Mouse (Mus musculus): Measurements from ENCODE around the gene Klk10.

Gene Klk10

DNA sequence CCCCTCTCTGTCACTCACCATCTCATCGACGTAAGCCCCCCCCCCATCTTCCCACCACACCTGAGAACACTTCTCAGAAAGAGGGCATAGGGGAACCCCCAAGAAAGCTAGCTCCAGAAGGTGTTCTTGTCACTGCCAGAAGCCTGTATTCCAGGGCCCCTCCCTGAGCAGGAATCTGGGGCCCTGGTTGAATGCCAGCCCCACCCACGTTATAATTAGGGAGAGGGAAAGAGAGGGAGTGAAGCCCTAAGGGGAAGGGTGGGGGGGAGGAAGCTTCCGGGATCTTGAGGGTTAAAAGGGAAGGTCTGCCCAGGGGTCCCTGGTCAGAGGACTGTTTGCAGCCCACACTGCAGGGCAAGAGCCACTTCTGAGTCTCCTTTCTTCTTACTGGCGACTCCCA is at the start of gene Klk10:
Gene Klk10, plus strand, starts transcription at position 290 of the 400 bp plus-strand sequence.
- DNase-seq (ENCODE audit: low spot score), result no peak

DNA sequence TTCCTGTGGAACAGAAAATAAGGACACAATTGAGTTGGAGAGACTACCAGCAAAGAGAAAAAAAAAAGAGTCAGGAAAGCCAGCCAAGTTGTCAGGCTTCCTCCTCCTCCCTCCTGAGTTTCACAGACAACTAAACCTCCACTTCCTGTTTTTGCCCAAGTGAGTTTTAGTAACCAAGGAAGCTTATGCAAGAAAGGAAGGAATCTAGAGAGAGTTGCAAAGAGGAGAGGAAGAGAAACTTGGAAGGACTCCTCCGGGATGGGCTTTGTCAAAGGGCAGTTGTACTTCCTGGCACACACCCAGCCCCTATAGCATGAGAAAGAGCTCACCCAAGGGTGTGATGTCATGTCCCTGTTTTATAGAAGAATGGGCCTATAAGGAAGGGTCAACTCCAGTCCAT is 33.0 kb upstream of the Klk10 start:
- no peak for DNase-seq (ENCODE audit: low spot score)

DNA sequence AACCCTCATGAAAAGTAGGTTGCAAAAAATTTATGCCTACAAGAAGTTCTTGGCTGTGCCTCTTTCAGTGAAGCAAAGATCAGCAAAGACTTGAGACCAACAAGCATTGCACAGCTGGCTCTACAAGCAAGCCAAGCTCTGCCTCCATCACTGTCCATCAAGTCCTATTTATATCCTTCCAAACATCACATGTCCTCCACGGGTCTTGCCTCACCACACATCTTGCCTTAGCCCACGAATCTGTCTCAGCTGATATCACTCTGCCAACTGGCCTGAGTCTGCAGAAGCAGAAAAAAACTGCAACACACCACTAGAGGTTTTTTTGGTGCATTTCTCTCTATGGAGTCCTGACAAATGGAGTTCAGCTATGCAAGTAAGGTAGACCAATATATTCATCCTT is 28.0 kb upstream of the Klk10 start:
- no peak for DNase-seq (ENCODE audit: low spot score)

DNA sequence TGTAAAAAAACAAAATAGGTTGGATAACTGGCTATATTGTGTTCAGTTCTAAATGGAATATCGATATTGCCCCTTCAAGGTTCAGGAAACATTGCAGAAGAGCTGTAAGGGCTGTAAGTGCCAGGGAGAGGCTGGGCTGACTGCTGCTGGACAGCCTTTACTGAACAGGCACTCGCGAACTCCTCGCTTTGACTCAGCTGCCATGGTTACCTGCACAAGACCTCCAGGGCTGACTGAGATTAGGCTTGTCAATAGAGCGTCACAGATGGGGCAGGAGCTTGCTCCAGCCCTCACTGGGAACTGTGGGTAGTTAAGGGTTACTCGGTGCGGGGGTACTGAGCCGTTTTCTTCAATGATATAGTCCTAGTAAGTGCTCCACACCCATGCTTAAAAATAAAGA is 14.4 kb upstream of the Klk10 start:
- no peak for DNase-seq (ENCODE audit: low spot score)

DNA sequence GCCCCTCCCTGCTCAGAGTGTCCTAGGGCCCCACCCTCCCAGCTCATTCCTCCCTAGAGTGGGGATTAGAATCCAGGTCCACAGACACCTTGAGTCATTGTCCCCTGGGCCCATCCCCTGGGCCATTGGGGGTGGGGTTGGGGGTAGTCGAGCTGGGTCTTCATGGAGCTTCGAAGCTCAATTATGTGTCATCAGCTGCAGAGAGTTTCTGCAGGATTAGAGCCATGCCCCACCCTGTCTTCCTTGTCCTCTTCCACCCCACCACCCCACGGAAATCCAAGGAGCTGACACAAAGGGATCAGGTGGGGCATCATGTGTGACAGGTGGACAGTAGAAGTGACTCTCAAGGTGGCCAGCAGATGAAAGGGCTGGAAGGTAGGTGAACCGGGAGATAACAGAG is 12.2 kb upstream of the Klk10 start, which contains the start of gene Klk12:
Gene Klk12, plus strand, starts transcription at position 301 of the 400 bp plus-strand sequence.
- DNase-seq (ENCODE audit: low spot score), result no peak

DNA sequence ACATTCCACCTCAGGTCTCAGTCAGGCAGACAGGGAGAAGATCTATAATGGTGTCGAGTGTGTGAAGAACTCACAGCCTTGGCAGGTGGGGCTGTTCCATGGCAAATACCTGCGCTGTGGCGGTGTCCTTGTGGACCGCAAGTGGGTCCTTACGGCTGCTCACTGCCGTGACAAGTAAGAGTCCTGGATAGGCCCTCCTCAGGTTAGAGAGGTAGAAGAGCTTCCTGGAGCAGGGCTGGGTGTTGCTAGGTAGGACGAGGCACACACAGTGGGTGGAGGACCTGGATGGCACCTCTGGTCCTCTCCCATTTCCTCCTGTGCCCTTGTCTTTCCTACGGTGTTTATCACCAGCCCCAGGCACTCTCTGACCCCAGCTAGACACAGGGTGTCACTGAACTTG is 11.2 kb upstream of the Klk10 start:
- no peak for DNase-seq (ENCODE audit: low spot score)

DNA sequence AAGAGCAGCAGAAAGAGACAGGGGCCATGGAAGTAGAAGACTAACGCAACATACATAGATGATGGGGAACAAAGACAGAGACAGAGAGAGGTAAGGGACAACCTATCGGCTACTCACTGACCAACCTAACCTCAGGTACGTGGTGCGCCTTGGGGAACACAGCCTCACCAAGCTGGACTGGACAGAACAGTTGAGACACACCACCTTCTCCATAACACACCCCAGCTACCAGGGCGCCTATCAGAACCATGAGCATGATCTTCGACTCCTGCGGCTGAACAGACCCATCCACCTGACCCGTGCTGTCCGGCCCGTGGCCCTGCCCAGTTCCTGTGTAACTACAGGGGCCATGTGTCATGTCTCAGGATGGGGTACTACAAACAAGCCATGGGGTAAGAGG is 10.1 kb upstream of the Klk10 start:
- no peak for DNase-seq (ENCODE audit: low spot score)

DNA sequence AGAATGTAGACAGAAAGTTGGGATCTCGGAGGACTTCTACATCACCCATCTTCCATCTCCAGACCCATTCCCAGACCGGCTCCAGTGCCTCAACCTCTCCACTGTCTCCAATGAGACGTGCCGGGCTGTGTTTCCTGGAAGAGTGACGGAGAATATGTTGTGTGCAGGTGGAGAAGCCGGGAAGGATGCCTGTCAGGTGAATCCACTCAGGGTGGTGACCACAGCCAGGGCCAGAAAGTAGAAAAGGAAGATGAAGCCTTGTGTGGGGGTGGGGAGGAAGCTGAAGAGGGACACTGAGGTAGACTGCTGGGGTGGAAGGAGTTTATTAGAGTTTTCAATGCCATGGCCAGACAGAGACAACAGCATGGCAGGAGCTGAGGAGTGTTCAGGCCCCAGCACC is 8.9 kb upstream of the Klk10 start:
- no peak for DNase-seq (ENCODE audit: low spot score)

DNA sequence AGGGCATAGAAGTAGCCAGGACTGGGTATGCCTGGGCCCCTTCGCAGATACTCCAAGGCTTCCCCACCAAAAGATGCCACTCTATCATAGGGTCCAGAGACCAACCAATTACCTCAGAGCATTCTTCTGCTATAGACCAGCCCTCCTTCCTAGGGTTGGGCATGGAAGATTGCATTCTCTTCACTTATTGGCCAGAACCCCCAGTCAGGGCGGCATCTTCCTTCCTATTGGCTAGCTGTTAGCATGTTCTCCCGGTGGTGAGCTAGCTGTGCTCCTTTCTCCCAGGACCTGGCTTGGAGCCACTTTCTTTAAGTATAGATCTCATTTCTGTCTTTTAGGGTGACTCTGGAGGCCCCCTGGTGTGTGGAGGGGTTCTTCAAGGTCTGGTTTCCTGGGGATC is 7.9 kb upstream of the Klk10 start:
- DNase-seq (ENCODE audit: low spot score), result no peak

DNA sequence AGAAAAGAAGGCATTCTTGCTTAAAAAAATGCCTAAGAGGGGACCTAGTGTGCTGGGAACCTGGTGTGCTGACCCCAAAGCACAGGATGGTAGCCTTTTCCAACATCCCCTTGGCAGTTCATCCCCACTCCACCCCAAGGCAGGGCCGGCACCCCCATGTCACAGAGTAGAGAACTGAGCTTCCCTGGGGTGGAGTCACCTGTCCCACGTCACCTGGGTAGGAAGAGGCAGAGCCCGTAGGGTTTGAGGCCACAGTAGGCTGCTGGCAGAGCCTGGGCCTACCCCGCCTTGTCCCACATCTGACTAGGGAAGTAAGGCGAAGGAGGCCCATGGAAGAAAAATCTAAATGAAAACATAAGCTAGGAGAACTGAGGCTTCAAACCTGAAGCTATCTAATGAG is 6.5 kb upstream of the Klk10 start, which contains the start of gene Klk11:
Gene Klk11, plus strand, starts transcription at position 241 of the 400 bp plus-strand sequence.
- no peak for DNase-seq (ENCODE audit: low spot score)

DNA sequence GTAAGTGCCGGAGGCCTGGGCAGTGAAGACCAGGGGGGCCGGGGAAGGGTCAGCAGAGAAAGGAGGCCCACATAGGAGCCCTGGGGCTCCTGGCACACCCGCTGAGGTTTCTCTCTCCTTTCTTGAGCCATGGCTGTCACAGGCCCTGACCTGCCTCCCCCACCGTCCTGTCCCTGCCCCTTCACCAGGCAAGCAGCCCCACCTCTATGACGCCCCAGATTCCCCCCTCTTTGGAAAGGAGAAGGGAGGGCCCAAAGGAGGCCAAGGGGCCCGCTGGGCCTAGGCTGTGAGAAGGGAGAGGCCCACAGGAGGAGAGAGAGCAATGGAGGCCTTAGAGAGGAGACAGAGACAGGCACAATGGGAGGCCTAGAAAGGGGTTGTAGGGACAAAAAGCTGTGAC is 6.0 kb upstream of the Klk10 start:
- DNase-seq (ENCODE audit: low spot score), result no peak

DNA sequence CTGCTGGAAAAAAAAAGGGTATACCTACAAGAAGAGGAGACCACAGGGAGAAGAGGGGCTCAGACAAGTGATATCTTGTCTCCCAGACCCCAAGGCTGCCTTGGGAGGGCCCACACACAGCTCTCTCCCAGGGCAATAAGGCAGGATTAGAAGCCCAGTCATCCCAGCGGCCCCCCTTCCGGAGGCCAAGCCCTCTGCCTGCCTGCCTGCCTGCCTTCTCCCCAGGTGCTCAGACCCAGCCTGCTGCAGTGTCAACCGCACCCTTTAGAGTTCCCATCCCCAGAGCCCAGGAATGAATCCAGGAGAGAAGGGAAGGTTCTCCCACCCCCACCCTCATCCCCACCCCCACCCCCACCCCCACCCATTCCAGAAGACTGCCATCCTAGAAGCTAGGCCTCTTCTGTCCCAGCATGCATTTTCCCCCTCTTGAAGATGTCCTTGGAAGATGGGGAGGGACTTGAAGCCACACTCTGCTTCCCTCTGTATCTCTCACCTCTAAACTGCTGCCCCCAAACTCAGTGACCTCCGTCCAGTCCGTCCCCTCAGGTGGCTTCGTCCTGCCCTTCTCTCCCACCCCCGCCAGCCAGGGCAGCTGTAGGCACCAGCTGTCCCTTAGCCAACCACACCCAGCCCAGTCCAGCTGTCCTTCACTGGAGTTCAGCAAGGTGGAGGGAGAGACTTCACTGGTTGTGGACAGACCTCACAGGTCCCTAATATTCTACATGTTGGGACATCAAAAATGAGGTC is 5.4 kb upstream of the Klk10 start:
- DNase-seq (ENCODE audit: low spot score), result no peak

DNA sequence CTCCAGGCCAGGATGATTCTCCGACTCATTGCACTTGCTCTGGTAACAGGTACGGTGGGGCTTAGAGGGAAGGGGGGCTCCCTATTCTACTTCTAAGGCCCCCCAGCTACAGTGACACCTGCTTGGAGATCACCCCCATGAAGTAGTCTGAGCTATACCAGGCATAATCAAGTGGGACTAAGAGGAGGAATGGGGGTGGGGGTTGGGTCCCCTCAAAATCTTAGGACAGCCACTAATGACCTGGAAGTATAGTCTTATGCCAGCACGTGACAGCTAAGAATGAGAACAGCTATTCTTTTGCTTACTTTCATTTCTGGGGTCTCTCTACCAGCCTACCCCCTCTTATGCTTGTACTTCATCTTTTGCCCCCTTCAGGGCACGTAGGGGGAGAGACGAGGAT is 4.3 kb upstream of the Klk10 start:
- no peak for DNase-seq (ENCODE audit: low spot score)

DNA sequence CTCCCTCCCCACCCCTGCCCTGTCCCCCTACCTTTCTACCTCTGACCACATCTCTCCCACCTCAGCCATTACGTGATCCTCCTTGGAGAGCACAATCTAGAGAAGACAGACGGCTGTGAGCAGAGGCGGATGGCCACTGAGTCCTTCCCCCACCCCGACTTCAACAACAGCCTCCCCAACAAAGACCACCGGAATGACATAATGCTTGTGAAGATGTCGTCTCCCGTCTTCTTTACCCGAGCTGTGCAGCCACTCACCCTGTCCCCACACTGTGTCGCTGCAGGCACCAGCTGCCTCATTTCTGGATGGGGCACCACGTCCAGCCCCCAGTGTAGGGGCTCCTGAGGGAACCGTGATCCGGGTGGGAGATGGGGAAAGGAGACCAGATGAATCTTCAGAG is 3.4 kb upstream of the Klk10 start:
- DNase-seq (ENCODE audit: low spot score), result no peak

DNA sequence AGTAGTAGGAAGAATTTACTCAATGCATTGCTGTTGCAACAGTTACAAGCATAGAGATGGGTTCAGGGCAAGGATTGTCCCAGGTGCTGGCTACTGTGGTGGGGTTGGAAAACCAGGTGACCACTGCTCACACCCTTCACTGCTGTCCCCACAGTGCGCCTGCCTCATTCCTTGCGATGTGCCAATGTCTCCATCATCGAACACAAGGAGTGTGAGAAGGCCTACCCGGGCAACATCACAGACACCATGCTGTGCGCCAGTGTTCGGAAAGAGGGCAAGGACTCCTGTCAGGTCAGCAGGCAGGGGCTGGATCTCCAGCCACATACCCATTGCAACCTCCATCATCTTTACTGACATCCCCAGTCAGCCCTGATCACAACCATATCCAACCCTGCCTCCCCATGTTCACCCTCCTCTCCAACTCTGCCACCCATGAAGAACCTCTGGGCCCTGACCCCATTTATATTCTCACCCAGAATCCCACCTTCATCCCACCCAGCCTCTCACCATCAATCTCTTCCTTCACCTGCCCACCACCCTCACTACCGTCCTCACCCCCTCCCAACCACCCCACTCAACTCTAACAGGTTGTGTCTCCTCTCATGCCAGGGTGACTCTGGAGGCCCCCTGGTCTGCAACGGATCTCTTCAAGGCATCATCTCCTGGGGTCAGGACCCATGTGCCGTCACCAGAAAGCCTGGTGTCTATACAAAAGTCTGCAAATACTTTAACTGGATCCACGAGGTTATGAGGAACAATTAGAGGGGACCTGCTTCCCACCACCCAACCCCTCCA is 2.5 kb upstream of the Klk10 start:
- no peak for DNase-seq (ENCODE audit: low spot score)

DNA sequence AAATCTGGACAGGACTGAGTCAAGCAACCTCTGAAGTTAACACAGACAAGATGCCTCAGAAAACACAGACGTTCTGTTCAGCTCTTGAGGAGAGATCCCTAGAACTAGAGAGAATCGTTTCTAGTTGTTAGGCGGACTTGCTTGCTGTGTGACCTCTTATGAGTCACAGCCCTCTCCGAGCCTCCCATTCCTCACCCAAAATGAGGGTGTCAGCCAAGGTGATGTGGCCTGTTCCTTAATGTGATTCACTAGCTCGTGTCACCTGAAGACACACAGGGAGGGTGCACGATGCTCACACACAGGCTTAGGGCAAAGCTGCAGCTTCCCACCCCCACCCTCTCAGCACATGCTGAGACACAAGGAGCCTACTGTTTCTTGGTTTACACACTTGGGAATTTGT is 594 bp upstream of the Klk10 start:
- DNase-seq (ENCODE audit: low spot score), result no peak

DNA sequence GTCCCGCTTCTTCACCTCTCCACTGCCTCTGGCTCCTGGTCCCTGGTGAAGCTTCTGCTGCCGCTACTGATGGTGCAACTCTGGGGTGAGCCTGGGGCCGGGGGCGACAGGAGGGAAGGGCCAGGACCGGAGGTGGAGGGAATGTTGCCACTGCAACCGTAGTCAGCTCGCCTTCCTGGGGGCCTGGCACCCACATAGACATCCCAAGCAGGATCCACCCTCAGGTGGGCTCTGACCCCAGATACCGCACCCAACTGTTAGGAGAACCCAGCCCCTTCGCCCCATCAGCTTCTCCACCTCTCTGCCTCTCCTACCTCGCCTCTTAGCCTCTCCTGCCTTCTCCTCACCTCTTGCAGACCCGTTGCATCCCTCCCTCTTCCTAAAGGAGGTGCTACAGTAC is 706 bp downstream of the Klk10 start:
- DNase-seq (ENCODE audit: low spot score), result no peak

DNA sequence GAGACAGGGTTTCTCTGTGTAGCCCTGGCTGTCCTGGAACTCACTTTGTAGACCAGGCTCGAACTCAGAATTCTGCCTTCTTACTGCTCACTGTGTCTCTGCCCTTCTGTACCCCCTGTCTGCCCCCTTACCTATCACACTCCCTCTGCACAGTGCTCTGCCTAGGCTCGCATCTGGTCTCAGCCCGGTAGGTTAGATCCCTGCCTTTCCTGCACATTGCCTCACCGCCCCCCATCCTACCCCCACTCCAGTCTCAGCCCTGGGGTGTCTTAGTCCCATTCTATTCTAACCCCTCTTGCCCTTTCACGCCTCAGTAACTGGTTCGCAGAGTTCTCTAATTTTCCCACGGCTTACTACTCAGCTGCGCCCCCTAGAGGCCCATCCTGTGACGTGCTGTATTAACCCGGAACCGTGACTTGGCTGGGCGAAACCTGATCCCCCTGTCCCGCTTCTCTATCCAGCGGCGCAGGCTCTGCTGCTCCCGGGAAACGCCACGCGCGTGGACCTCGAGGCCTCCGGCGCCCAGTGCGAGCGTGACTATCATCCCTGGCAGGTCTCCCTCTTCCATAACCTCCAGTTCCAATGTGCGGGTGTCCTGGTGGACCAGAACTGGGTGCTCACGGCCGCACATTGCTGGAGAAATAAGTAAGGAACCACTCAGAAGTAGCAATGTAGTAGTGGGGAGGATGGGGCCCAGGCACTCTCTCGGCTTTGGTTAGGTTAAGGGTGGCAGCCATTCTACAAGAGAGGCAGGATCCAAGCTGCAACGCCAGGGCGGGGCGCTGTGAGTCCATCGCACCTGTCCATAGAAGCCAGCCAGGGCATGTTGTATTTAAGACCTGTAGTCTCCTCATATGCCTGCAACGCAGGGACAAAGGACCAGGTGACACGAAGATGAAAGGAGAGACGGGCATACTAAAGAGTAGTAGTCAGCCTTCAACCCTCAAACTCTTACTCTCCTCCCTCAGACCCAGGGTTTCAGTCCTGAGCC is 1.7 kb downstream of the Klk10 start:
- DNase-seq (ENCODE audit: low spot score), result no peak

DNA sequence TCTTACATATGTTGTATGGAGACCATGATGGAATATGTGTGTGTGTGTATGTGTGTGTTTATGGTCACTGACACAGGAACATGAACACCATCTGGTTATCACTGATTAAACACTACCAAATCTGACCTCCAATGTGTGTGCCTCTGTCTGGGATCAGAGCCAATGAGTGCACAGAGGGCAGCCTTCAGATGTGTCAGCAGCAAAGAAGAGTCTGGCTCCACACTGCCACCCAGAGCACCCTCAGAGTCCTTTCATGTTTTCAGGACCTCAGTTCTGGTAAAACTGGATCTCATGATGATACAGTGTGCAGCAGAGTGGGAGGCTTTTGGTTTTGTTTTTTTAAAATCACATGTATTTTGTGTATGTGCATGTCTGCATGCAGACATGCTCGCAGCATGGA is 4.5 kb downstream of the Klk10 start:
- DNase-seq (ENCODE audit: low spot score), result no peak

DNA sequence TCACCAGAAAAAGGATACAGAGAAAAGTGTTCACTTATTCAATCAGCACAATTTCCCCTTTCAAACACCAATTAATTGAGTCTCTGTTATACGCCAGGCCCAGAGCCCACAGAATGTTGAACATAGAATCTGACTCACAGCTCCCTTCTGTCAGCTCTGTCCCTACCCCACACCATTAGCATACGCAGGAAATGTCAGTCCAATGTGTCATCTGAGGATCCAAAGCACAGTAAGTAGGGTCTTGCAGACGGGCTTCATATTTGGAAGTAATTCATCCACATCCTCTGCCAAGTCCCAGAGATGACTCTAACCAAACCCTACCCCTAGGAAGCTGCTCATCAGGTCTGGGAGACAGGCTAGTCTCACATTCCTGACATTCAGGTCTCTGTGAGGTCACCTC is 7.3 kb downstream of the Klk10 start:
- DNase-seq (ENCODE audit: low spot score), result no peak

DNA sequence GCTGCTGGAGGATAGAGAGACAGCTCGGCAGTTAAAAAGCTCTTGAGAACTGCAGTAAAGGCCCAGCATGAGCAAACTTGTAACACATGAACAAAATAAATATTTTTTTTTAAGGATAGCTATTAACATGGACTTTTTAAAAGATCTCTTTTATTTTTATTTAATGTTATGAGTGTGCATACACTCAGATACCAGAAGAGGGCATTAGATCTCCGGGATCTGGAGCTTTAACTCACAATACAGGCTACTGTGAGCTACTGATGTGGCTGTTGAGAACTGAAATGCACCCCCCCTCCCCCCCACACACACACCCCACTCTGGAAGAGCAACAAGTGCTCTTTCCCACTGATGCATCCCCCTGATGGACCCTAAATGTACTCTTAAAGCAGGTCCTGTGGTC is 8.5 kb downstream of the Klk10 start:
- DNase-seq (ENCODE audit: low spot score), result no peak

DNA sequence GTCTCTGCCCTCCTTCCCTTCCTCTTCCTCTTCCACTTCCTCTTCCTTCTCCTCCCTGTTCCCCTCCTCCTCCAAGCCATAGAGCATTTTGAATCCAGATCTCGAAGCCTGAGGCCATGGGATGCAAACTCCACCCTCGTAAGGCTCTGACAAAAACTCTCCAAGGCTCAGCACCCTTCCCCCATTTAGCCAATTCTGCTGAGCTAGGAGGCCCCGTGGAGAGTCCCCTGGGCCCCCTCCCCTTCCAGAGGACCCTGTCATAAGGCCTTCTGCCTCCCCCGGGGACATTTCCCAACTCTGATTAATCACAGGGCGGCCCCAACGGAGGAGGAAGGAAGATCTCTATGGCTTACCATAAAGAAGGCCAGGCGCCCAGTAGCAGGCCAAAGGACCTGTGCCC is 10.8 kb downstream of the Klk10 start, which contains the start of gene Klk9:
Gene Klk9, plus strand, starts transcription at position 301 of the 400 bp plus-strand sequence.
- DNase-seq (ENCODE audit: low spot score), result no peak

Measured in MN1 (cell line).